Mouse (Mus musculus): ENCODE measurements around the gene Ccl28. TPM values are rescaled to one million over a fixed set of nuclear protein-coding genes. Genes with fewer than 3 reads are reported as not detected.
"Not testable (repeated sequence)": the region's sequence is repeated elsewhere in the genome, so short reads cannot be mapped to it uniquely, and the experiment has no call there.

Gene Ccl28
- polyA plus RNA-seq (2017; shearing (Covaris generic)) = under 1 TPM in 1 of 3 experiments, not detected in 2; 0.20 TPM

DNA sequence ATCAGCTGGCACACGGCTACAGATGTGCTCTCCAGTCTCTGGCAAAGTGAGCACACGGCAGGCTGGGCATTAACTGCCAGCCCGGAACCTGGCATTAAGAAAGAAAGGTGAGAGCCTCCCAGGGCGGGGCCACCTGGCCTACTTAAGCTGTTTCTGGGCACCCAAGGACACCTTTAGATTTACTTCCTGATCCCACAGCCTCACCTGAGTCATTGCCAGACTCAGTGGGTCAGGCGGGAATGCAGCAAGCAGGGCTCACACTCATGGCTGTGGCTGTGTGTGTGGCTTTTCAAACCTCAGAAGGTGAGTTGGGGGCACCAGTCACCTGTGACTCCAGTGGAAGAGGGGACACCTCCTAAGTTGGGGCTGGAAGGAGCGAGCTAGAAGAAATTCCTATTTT lies at the start of gene Ccl28:
Gene Ccl28, plus strand, starts transcription at position 186 of the 400 bp plus-strand sequence.
- no peak for ATAC-seq

- not testable (repeated sequence) for ATAC-seq
These were observed 27.1 kb upstream of the Ccl28 start for GRCm38 (mm10) chr13:119596321-119597211.

DNA sequence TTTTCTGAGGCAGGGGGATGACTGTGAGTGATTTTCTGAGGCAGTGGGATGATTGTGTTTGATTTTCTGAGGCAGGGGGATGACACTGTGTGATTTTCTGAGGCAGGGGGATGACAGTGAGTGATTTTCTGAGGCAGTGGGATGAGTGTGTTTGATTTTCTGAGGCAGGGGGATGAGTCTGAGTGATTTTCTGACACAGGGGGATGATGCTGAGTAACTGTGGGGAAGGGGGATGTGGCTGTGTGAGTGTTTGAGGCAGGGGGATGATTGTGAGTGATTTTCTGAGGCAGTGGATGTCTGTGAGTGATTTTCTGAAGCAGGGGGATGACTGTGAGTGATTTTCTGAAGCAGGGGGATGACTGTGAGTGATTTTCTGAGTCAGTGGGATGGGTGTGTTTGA lies 25.2 kb upstream of the Ccl28 start:
- ATAC-seq = not testable (repeated sequence)

- not testable (repeated sequence) for ATAC-seq
These were observed 24.6 kb upstream of the Ccl28 start for GRCm38 (mm10) chr13:119599066-119599465.

GRCm38 (mm10) chr13:119599498-119599897 lies 24.1 kb upstream of the Ccl28 start:
- not testable (repeated sequence) for ATAC-seq

- ATAC-seq = not testable (repeated sequence)
These were observed 23.5 kb upstream of the Ccl28 start for GRCm38 (mm10) chr13:119600166-119600565.

DNA sequence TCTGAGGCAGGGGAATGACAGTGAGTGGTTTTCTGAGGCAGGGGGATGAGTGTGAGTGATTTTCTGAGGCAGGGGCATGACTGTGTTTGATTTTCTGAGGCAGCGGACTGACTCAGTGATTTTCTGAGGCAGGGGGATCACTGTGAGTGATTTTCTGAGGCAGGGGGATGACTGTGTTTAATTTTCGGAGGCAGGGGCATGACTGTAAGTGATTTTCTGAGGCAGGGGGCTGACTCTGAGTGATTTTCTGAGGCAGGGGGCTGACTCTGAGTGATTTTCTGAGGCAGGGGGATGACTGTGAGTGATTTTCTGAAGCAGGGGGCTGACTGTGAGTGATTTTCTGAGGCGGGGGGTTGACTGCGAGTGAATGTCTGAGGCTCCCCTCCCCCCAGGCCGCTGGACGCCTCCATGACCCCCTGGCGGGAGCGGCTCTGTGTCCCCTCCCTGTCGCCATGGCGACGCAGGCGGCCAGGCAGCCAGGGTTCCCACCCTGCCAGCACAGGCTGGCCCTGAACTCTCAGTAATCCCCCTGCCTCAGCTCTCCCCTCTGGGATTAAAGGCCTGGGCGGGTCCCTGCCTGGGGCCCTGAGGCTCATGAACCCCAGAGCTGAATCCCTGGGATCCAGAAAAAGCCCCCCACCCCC lies 20.8 kb upstream of the Ccl28 start:
- not testable (repeated sequence) for ATAC-seq

- not testable (repeated sequence) for ATAC-seq
These were observed 19.7 kb upstream of the Ccl28 start for GRCm38 (mm10) chr13:119603890-119604289.

- ATAC-seq = not testable (repeated sequence)
These were observed 19.3 kb upstream of the Ccl28 start for GRCm38 (mm10) chr13:119604322-119604721.

- no peak for ATAC-seq
These were observed 4.8 kb upstream of the Ccl28 start for GRCm38 (mm10) chr13:119618841-119619240.

- ATAC-seq = no peak
These were observed 3.9 kb upstream of the Ccl28 start for GRCm38 (mm10) chr13:119619735-119620134.

DNA sequence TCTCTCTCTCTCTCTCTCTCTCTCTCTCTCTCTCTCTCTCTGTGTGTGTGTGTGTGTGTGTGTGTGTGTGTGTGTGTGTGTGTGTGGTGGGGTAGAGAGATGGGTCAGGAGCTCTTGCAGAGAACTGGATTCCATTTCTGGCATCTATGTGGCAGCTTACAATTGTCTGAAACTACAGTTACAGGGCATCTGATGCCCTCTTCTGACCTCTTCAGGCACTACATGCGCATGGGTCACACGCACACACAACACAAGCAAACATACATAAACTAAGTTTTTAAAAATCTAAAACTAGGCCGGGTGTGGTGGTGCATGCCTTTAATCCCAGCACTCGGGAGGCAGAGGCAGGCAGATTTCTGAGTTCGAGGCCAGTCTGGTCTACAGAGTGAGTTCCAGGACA lies 2.3 kb downstream of the Ccl28 start:
- not testable (repeated sequence) for ATAC-seq

GRCm38 (mm10) chr13:119631482-119632155 lies 8.0 kb downstream of the Ccl28 start:
- peak; percentile 96 for ATAC-seq

DNA sequence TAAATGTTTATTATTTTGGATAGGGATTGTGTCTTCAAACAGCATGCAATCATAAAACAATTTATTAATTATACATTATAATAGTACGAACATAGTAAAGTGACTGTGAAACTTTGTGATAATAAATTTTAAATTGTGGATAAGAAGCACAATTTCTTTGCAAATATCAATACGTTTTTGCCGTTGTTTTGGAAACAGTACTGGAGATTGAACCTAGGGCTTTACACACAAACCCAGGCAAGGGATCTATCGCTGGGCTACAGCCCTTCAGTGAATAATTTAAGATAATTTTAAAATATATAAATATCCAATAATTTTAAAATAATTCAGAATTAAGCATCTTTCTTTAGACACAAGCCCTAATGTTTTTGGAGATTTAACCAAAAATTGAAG lies 8.5 kb downstream of the Ccl28 start:
- ATAC-seq = no peak

GRCm38 (mm10) chr13:119635496-119635895 lies 11.9 kb downstream of the Ccl28 start:
- ATAC-seq = no peak

DNA sequence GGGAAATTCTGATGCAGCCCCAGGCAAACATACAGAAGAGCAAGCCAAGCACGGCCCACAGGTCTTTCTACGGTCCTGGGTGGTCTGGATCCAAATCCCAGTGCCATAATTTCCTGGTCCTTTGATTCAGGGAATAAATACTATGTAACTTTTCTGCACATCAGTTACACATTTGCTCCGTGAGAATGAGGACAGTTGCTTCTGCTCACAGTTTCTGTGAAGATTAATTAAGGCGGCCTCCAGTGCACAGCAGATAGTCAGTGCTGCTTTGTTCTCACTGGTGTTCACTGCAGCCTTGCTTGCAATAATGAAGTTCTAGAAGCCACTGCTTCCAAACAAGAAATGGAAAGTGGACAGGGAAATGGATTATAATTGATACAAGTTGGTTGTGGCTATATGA lies 14.2 kb downstream of the Ccl28 start:
- ATAC-seq = no peak

DNA sequence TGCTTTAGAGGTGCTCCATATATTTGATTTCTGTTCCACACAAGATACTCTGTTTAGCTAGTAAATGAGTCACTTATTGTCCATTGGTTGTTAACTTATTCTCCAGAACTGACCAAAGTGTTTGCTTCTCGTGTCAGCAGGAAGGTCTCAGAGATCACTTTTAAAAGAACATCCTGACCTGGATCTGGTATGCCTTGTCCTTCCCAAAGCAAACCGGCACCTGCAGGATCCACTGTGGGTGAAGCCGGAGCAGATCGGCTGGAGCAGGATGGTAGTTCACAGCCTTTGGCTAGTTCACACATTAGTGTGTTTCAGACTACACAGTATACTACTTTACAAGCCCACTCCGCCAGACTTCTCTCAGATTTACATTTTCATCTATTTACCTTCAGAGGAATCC lies 14.8 kb downstream of the Ccl28 start:
- ATAC-seq = no peak

GRCm38 (mm10) chr13:119639302-119639701 lies 15.7 kb downstream of the Ccl28 start:
- ATAC-seq = no peak

DNA sequence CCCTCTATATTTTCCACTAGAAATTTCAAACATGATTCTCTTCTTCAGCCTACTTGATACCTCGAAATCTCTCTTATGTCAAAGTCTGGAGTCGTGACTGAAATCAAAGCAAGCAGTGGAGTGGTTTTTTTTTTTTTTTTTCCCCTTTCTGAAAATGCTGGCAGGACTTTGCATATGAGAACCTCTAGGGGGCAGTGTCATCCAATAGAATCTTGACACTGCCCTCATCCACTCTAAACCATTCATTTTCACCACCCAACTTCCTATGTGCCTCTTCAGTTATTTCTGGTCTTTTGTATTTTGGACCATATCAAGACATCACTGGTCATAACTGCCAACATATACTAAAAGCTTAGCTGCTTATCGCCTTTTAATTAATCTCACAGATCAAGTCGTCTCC lies 16.9 kb downstream of the Ccl28 start:
- peak; percentile 72 for ATAC-seq

GRCm38 (mm10) chr13:119641145-119641544 lies 17.5 kb downstream of the Ccl28 start:
- no peak for ATAC-seq

DNA sequence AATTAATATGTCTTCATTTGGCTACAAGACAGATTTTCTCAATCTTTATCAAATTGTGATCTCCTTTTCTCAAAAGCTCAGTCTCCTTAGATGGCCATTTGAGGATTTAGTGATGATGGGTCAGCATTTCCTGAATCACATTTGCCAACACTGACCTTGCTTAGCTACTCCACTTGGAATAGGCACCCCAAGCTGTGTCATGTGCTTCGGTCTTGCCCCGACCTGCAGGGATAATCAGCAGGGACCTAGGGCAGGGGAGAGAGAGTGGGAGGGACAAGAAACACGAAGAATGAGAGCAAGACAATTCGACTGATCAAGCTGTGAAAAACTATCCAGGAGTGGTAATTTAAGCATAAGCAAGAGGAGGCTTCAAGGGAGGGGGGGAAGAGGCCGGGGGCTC lies 21.1 kb downstream of the Ccl28 start:
- no peak for ATAC-seq

DNA sequence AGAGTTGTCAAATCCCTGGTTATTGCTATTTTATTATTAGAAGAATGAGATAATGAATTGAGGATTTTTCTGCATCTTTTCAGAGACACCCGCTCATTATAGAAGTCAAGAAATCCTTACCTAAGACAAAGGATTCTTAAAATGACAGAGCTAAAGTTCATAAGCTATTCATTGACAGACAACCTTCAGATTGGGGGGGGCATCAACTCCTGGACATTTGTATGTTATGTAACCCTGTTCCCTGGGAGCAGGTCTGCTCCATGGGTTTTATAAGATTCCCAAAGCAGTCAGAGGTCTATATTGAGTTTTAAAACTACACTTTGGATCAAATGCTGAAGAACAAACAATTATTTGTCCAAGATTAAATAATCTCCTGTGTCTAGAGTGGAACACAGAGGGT lies 22.9 kb downstream of the Ccl28 start:
- no peak for ATAC-seq
